Mouse (Mus musculus) olfactory bulb, adult 2 months (tissue): ENCODE data around the gene Dgat2. TPM values are rescaled to one million over a fixed set of nuclear protein-coding genes. Genes with fewer than 3 reads are reported as not detected.
A peak's percentile ranks its signal among the peaks of the same experiment; 100 is the strongest.

Source experiments
- H3K27ac ChIP-seq: fragments of 200-500 bp; 2 replicates; pipeline ENCODE4 v1.5.1; 2012; ENCODE audit warnings: low read depth, low read length; ENCODE audit not compliant: insufficient read depth
- H3K4me1 ChIP-seq: fragments of 200-500 bp; 2 replicates; pipeline ENCODE4 v1.6.1; 2012; ENCODE audit warnings: low read length; ENCODE audit not compliant: control insufficient read depth, insufficient read depth
- H3K4me3 ChIP-seq: fragments of 200-500 bp; 2 replicates; pipeline ENCODE4 v1.5.1; 2012; ENCODE audit warnings: mild to moderate bottlenecking, low read depth, low read length, moderate library complexity; ENCODE audit not compliant: insufficient read depth
- CTCF ChIP-seq: fragments of 200-500 bp; IDR thresholded peaks from 2 replicates; pipeline ENCODE4 v1.5.1; 2012; ENCODE audit warnings: low read depth, mild to moderate bottlenecking, low read length, moderate library complexity; ENCODE audit not compliant: insufficient read depth
- POLR2A ChIP-seq: fragments of 200-500 bp; IDR thresholded peaks from 2 replicates; pipeline ENCODE4 v1.6.1; 2012; ENCODE audit warnings: mild to moderate bottlenecking, low read depth, low read length, moderate library complexity; ENCODE audit not compliant: insufficient read depth
- WGBS: fragments of 180-500 bp; shearing (Covaris S2); methylation state at CpG from one replicate; pipeline ENCODE4 v1.1.7; 2018; 5-methylcytosine and 5-hydroxymethylcytosine counted together
- polyA plus RNA-seq: library from polyadenylated mRNA; stranded (reverse); fragments of >200 nt; gene quantifications from 2 replicates; pipeline ENCODE4 v1.2.4, GENCODE M21; 2012; ENCODE audit warnings: low replicate concordance; ENCODE audit not compliant: missing spikeins, insufficient read depth, insufficient read length

The Dgat2 gene
- polyA plus RNA-seq, 1 experiment, result not detected

DNA sequence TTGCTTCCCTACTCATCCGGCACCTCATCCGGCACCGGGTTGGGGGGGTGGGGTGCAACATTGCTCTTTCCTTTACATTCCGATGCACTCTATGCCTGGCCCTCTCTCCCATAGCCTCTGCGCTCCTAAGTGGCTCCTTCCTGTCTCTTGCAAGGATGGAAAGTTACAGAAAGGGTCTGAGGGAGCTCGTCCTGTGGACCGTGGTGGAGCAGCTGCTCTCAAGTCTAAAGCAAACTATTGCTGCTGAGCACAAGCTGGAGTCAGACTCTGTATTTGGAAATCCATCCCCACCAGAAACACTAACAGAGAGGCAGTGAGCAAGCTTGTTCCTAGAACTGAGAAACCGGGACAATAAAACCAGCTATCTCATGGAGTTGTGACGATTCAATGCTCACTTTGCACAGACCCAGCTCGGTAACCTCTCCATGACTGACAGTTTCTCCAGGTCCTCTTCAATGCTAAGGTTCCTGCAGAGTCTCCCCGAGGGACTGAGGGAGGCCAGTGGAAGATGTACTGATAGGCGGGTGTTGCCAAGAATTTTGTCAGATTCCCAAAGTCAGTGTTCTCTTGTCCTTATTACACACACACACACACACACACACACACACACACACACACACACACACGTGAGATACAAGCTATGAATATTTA, 42.6 kb downstream of the Dgat2 start:
- WGBS, result under 1% methylated on average over 13 of the region's 13 CpGs
- Histone ChIP-seq H3K4me3 (peak overlapping the region; percentile 79), H3K27ac (no peak overlapping the region), H3K4me1 (peaks cover 6% of the 10 kb centered on the region)
- TF ChIP-seq CTCF, result no peak
- TF ChIP-seq POLR2A, result no peak

DNA sequence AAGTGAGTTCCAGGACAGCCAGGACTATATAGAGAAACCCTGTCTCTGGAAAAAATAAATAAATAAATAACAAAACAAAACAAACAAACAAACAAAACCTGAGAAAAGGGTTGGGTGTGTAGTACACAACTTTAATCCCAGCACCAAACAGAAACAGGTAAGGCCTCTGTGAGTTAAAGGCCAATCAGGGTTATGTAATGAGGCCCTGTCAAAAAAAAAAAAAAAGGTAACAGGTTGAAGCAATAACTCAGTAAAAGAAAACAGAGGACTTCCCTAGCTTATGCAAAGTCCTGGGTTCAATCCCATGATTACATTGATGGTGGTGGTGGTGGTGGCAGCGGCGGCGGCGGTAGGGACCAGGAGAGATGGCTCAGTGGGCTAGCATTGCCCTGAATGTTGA, 45.0 kb downstream of the Dgat2 start:
- no peak for TF ChIP-seq POLR2A
- no peak for TF ChIP-seq CTCF
- H3K4me3 ChIP-seq, result no peak overlapping the region
- H3K27ac ChIP-seq, result no peak overlapping the region
- H3K4me1 ChIP-seq, result peaks cover 4% of the 10 kb centered on the region; the same call in 1 of the 2 replicates
- WGBS, result 100% methylated on average over 4 of the region's 4 CpGs

DNA sequence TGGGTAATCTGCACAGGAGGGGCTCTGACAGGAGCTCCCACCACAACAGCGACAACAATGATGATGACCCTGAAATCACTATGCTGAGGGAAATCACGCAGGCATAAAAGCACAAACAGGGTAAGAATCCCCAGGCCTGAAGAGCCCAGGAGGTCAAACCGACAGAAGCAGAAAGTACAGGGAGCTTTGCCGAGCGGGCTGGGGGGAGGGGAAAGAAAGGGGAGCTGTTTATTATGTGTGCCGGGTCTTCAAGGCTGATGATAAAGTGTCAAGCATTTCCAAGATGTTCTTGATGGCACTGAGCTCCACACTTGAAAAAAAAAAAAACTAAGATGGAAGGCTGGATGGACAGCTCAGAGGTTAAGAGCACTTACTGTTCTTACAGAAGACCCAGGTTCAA, 45.7 kb downstream of the Dgat2 start:
- no peak overlapping the region for H3K4me3 ChIP-seq
- TF ChIP-seq POLR2A (no peak), CTCF (no peak)
- H3K27ac ChIP-seq, result no peak overlapping the region
- 79% methylated on average over 6 of the region's 6 CpGs for WGBS
- peaks cover 4% of the 10 kb centered on the region; the same call in 1 of the 2 replicates for H3K4me1 ChIP-seq

DNA sequence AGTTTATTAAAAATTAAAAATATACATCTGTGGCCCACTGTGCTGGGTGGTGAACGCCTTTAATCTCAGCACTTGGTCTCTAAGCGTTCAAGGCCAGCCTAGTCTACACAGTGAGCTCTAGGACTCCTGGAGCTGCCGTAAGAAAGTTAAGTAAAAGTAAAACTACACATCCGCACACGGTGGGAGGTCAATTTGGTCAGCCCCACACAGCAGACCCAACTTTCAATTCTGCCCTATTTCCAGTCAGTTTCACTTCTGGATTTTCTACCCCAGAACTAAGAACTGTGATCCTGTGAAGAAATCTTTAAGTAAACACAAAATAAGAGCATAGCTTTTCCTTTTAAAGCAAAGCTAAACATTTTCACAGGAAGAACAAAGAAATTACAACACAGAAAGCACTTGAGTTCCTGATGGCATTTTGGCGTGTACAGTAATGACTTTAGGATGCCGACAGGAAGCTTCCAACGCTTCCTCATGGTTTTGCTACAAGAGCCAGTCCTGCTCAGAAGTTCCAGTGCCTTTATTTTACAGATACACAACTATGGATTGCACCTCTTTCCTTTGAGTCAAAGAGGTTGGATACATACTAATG, 48.6 kb downstream of the Dgat2 start:
- WGBS, result 91% methylated on average over 8 of the region's 8 CpGs
- Histone ChIP-seq H3K27ac (no peak overlapping the region), H3K4me3 (no peak overlapping the region), H3K4me1 (0 out of 2 replicates have a peak, but pooled peaks cover 2% of the 10 kb centered on the region)
- TF ChIP-seq POLR2A (no peak), CTCF (no peak)

DNA sequence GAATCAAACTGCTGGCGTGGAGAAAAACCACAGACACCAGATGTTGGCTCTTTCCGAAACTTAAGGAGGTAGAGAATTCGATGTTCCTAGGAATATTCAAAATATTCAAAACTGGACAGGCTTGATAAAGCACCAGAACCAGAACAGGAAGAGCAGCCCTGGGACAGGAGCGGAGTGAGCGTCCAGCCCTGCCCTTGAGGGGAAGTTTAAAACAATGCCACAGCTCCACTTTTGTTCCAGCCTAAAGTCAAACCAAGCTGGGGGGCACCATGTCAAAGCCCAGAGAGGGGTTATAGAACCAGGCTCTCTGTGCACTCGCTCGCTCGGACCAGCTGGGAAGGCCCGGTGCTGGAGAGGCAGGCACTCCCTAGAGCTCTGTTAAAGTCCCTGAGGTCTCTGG, 49.9 kb downstream of the Dgat2 start:
- H3K27ac ChIP-seq, result no peak overlapping the region
- TF ChIP-seq CTCF (no peak), POLR2A (no peak)
- 87% methylated on average over 9 of the region's 9 CpGs for WGBS
- H3K4me3 ChIP-seq, result no peak overlapping the region
- peaks cover 3% of the 10 kb centered on the region; the same call in 1 of the 2 replicates for H3K4me1 ChIP-seq

DNA sequence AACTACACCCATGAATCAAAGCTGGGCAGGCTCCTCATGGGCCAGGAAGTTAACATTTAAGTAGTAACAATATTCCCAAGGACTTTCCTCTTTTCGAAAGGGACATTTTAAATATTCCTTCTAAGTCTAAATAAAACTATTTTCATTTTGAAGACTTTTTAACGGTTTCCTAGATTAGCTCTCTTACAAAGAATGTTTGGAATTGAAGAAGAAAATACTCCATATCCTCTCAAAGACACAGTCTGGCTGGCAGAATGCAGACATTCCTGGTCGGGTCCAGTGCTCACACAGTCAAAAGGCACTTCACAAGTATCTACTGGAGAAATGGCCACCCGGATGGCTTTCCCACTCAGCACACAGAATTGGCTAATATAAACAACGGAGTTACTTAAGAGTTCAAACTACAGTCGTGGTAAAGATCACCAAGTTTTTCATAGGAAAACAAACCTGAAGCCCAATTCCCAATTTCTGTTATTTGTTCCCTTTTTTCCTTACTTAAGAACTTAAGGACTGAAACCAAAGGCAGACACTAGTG, 50.6 kb downstream of the Dgat2 start:
- 72% methylated on average over 6 of the region's 6 CpGs for WGBS
- Histone ChIP-seq H3K4me3 (no peak overlapping the region), H3K27ac (no peak overlapping the region), H3K4me1 (peaks cover 6% of the 10 kb centered on the region; the same call in 1 of the 2 replicates)
- TF ChIP-seq POLR2A, result no peak
- no peak for TF ChIP-seq CTCF

DNA sequence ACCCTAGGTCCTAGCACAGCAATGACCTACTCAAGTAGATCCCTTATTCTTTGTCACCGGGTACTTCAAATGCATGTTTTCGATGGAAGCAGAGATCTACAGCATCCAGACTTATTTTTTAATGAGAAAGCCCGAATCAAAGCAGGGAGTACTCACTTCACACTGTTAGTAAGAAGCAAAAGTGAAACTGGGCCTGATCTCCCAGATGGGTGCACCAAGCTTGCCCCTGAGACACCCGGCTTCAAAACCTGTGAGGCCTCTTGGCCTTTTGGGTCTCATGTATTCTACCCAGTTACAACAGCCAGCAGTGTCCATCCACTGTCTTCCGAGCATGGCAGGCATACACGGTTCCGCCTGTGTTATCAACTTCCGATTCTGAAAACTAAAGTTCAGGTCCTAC, 53.6 kb downstream of the Dgat2 start:
- WGBS, result 92% methylated on average over 8 of the region's 8 CpGs
- Histone ChIP-seq H3K4me3 (no peak overlapping the region), H3K27ac (no peak overlapping the region), H3K4me1 (peaks cover 6% of the 10 kb centered on the region; the same call in 1 of the 2 replicates)
- TF ChIP-seq CTCF (no peak), POLR2A (no peak)

DNA sequence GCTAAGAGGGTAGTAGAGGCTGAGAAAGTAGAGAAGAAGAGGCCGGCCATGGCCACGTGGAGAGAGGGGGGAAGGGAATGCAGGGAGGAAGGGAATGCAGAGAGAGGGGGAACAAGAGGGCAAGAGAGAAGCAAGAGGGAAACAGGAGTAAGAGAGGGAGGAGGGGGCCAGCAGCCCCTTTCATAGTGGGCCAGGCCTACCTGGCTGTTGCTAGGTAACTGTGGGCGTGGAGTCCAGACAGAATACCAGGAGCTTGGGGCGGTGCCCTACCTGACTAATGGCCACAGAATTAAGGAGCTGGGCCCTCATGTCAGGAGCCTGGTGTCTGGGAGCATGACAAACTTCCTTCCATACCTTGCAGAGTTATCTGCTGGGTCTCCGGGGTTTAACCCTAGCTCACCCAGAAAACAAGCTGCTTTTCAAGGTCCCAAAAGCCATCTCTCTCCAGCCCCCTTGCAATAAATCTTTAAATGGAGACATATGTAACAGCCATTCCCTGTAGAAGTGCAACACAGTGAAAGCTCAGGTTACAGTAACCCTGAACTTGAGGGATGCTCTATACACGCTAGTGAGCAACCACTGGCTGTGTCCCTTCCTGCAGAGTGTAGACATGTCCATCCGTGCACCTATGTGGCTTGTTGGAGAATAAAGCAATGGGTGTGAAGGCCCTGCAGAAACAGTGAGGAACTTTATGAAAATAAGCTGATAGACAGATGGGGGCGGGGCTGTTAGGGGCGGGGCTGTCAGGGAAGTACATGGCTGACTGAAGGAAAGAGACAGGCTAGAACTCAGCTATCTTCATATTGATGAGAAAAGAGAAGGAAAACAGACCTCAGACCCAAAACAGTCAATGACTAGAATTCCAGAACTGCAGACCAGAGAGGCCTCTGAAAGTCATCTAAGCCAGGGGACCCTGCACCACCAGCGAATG, 54.2 kb downstream of the Dgat2 start:
- 71% methylated on average over 10 of the region's 10 CpGs for WGBS
- TF ChIP-seq CTCF, result no peak
- TF ChIP-seq POLR2A, result no peak

More for the DNA sequence above, 54.2 kb downstream of the Dgat2 start:
- Histone ChIP-seq H3K4me3 (no peak overlapping the region), H3K4me1 (peaks cover 6% of the 10 kb centered on the region; the same call in 1 of the 2 replicates), H3K27ac (no peak overlapping the region)
